Mouse (Mus musculus): ENCODE measurements at regions not wholly inside any gene's neighbourhood (a gene's known extent, or its start where the extent isn't known, plus 50 kb on each side); places are given as distances from the start of the nearest gene placed in this dataset.
A peak's percentile ranks its signal among the peaks of the same experiment; 100 is the strongest.

DNA sequence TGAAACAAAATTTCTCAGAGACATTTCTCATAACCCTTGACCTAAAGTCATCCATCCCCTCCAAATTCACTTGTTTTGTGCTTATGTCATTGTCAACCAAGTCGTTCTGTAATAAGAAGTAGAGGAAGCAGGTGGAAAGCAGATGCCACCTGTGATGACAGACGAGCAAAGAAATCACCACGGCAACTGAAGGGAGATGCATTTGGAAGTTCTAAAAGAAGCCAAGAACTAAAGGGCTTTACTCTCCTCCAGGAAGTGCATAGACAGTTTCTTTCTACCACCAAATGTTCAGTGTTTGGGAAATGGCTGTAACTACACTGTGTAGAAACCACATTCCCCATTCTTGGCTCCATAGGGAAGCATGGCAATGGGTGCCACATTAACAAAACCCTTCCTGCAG, 317.4 kb downstream of the Gm10184 start:
- no peak for DNase-seq (ENCODE audit: low spot score)

- DNase-seq (ENCODE audit: low spot score): no peak
Measured at GRCm38 (mm10) chr17:89559506-89559905, 350.7 kb downstream of the Gm10184 start.

DNA sequence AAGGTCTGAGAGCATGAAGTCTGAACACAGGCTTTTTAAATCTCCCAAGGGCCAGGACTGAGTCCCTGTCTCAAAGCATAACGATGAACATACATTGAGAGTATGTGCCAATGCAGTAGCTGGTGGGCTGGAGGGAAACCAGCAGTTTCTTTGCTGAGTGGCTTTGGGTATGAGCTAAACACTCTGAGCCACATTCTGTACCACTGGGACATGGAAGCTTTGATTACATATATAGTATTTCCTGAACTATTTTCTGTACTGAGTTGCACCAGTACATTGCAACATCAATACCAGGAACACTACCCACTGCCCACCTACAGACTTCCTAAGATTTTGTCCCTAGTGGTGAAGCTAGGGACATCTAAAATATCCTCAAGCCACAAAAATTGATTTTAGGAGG, 354.3 kb upstream of the Fshr start:
- no peak for DNase-seq (ENCODE audit: low spot score)

DNA sequence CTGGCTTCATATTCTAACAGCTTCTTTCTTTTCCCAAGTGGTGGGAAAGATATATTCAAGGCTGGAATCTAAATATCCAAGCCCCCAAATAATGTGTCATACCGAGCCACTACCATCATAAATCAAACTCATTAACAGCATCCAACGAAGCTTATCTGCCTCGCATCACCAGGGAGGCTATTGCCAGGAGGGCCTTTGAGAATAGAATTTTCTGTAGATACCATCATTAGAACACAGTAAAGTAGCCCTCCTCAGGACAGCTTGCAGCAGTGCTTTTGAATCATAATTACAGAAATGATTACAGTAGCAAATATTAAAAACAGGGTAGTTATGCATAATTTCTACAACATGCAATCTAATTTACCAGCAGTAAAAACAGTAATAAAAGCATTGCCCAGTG, 353.1 kb upstream of the Fshr start:
- no peak for DNase-seq (ENCODE audit: low spot score)

DNA sequence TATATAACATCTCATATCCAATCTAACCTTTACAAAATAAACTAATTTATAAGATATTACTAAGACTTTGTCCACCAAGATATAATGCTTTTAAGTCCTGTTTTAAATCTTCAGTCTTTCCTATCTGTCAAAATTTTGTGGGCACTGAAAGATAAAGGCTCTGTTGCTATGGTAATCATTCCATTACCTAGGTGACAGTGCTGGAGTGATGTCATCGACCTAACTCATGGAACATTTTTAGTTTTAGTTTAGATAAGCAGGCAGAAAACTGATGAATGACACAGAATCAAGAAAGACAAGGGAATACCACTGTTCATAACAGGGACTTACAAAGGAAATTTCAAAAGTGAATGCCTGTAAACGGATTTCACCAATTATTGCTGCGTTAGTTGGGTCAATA, 350.3 kb upstream of the Fshr start:
- DNase-seq (ENCODE audit: low spot score): no peak

GRCm38 (mm10) chr17:89521912-89522311, 321.4 kb upstream of the Fshr start:
- no peak for DNase-seq (ENCODE audit: low spot score)

- DNase-seq (ENCODE audit: low spot score): no peak
Measured at GRCm38 (mm10) chr17:89519413-89519812, 318.9 kb upstream of the Fshr start.

DNA sequence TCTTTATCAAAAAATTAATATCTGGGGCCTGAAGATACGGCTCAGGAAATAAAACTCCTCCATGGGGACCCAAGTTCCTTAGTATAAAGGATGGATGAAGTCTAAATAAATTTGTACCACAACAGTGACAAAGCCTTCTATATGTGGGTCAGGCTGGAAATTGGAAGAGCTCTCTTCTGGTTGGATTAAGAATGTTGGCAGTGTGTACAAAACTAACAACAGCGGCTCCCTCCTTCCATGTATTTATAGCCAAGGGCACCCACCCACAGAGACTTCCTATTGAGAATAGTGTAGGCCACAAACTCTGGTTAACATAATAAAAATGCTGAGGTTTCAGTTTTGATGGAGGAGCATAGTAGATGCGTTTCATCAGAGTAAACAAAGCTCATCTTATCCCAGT, 304.8 kb upstream of the Fshr start:
- DNase-seq (ENCODE audit: low spot score): no peak

- DNase-seq (ENCODE audit: low spot score): no peak
Measured at GRCm38 (mm10) chr17:89493547-89493946, 293.1 kb upstream of the Fshr start.

- no peak for DNase-seq (ENCODE audit: low spot score)
Measured at GRCm38 (mm10) chr17:89466486-89466885, 266.0 kb upstream of the Fshr start.

DNA sequence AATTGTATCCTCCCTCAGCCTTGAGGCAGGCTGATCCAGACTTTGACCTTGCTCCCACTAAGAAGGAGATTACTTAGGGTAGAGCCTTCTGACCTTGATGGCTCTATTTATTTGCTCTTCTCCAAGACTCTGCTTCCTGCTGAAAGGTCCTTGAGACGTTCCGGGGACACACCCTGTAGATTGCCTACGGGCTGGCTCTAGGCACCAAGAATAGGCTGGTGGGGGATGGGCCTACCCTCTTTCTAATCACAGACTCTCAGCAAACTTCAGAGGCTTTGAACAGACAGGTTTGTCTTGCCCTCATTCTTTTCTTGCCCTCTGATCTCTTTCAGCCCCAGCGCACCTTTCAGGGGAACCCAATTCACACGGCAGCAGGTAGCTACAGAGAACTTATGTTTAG, 265.4 kb upstream of the Fshr start:
- DNase-seq (ENCODE audit: low spot score): no peak

DNA sequence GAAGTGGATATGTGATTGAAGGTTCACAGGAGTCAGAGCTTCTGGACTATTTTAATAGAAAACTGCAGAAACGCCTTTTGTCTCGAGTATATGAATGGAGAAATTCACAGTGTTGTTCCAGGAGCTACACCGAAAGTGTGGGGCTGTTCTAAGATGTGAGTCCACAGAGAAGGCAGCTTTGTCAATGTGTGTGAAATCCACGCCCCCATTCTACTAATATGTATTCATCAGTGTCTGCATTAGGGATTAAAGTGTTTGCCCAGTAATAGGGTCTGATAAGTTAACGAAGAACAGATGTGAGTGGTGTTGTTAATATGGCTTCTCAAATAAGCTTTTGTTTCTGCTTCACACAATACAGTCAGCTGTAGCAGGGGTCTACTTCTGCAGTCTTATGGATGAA, 260.0 kb upstream of the Fshr start:
- DNase-seq (ENCODE audit: low spot score): no peak

DNA sequence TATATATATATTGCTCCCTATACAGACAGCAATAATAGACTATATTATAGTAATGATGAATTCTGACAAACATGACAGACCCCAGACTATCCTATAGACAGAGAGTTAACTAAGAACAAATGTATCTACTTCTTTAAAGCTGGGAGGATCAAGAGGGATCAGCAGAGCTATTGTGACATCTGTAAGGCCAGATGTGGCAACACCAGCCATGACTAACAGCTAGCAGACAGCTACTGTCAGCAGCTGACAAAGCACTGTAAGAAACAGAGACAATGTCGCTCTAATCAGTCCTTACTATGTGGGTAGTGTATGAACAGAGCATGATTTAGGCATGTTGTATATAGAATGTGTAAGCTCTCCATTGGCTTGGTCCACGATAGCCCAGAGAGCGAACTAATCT, 253.8 kb upstream of the Fshr start:
- peak; percentile 18 for DNase-seq (ENCODE audit: low spot score)

- DNase-seq (ENCODE audit: low spot score): peak; percentile 65
Measured at GRCm38 (mm10) chr17:89450724-89451123, 250.2 kb upstream of the Fshr start.

GRCm38 (mm10) chr17:89449391-89449790, 248.9 kb upstream of the Fshr start:
- no peak for DNase-seq (ENCODE audit: low spot score)

- DNase-seq (ENCODE audit: low spot score): no peak
Measured at GRCm38 (mm10) chr17:89434288-89434687, 233.8 kb upstream of the Fshr start.

DNA sequence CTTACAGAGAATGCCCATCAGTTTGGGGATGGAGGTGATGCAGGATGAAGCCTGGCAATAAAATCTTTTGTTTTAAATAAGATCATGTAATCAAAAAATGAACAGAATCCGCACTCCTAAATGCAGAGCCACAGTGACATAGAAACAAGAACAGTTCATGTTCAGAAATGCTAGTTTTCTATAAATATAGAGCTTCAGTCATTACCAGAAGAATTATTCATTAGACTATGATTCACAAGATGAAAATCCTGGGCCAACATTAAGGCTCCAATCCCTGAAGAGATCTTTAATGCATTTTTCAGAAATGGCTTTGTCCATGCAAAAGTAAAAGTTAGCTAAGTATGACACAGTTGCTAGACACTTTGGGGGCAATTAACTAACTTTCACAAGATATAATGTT, 209.6 kb upstream of the Fshr start:
- no peak for DNase-seq (ENCODE audit: low spot score)

- no peak for DNase-seq (ENCODE audit: low spot score)
Measured at GRCm38 (mm10) chr17:89405589-89405988, 205.1 kb upstream of the Fshr start.

- no peak for DNase-seq (ENCODE audit: low spot score)
Measured at GRCm38 (mm10) chr17:89357241-89357640, 156.8 kb upstream of the Fshr start.

GRCm38 (mm10) chr17:89340497-89341205, 140.2 kb upstream of the Fshr start:
- no peak for DNase-seq (ENCODE audit: low spot score)

- no peak for DNase-seq (ENCODE audit: low spot score)
Measured at GRCm38 (mm10) chr17:89319602-89320288, 119.3 kb upstream of the Fshr start.

- no peak for DNase-seq (ENCODE audit: low spot score)
Measured at GRCm38 (mm10) chr17:89318356-89318755, 117.9 kb upstream of the Fshr start.

GRCm38 (mm10) chr17:89311133-89311532, 110.7 kb upstream of the Fshr start:
- DNase-seq (ENCODE audit: low spot score): no peak

DNA sequence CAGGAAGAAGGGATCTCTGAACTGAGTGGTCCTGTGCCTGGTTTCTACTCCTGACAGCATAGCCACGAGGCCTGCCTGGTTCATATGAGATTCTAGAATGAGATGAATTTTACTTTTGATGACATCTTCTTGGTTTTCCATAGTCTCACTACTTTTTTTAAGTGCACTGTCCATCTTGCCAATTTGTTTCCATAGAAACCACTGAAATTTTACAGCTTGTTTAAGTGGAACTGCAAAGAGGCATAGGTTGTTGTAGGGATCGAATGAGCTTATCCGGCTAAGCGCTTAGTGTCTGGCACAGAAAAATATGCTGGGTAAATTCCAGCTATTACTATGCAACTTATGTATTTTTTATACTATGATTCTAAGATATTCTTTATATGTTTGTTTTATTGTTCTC, 100.8 kb upstream of the Fshr start:
- no peak for DNase-seq (ENCODE audit: low spot score)

Data from adipocyte (in vitro differentiated cells).